Mouse (Mus musculus) urinary bladder, postnatal 0 days (tissue): ENCODE measurements around the gene Vamp8. TPM values are rescaled to one million over a fixed set of nuclear protein-coding genes. Genes with fewer than 3 reads are reported as not detected.

Source experiments
- polyA plus RNA-seq: library from polyadenylated mRNA; unstranded; fragments of >200 nt; fragmentation: Nextera tagmentation; extraction: Ambion mirVana; gene quantifications from 2 replicates; pipeline ENCODE4 v1.2.1, GENCODE M21; 2015

Gene Vamp8
- polyA plus RNA-seq = 185 and 223 TPM in 2 replicates

GRCm38 (mm10) chr6:72389941-72390771 is at the start of gene Vamp8:
TSS of gene Vamp8 (minus strand) at chr6:72390703.

GRCm38 (mm10) chr6:72439355-72440185 is 49.1 kb upstream of the Vamp8 start, which contains the start of gene Mat2a:
TSS of gene Mat2a (minus strand) at chr6:72439558.

DNA sequence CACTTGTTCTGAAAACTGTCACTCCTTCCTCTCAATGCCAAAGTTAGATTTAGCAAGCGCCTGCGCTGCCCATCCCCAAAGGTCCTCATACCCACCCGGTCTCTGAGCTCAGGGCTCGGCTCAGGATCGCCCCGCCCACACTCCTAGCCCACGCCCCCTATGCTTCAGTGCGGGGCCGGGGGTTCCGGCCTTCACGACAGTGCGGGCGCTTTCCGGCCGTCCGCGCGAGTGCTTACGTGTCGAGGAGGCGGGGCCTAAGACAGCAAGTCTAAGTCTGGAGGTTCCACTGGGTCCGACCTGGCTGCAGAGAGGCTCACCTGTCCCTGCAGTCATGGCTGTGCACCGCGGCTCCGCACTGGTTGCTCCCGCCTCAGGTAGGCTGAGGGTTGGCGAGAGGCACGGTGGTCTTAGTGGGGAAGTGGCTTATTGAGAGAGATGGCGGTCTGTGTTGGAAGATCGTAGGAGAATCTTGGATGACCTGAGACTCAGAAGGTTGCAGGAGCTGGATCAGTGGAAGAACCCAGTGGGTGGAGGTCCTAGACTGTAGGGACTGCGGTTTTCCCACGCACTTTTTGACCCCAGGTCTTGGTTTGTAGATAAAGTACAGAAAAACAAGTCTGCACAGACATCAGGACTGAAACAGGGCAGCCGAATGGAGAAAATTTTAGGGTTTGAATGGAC is 23.7 kb upstream of the Vamp8 start, which contains the start of gene Ggcx:
Gene Ggcx (plus strand): TSS at position 233 of the 681 bp plus-strand sequence.

GRCm38 (mm10) chr6:72380131-72380770 is 10.3 kb downstream of the Vamp8 start, which contains the start of gene Vamp5:
TSS of gene Vamp5 (minus strand) at chr6:72380468.

GRCm38 (mm10) chr6:72366844-72367443 is 23.6 kb downstream of the Vamp8 start, which contains the start of gene Rnf181:
TSS of gene Rnf181 (minus strand) at chr6:72366956.

DNA sequence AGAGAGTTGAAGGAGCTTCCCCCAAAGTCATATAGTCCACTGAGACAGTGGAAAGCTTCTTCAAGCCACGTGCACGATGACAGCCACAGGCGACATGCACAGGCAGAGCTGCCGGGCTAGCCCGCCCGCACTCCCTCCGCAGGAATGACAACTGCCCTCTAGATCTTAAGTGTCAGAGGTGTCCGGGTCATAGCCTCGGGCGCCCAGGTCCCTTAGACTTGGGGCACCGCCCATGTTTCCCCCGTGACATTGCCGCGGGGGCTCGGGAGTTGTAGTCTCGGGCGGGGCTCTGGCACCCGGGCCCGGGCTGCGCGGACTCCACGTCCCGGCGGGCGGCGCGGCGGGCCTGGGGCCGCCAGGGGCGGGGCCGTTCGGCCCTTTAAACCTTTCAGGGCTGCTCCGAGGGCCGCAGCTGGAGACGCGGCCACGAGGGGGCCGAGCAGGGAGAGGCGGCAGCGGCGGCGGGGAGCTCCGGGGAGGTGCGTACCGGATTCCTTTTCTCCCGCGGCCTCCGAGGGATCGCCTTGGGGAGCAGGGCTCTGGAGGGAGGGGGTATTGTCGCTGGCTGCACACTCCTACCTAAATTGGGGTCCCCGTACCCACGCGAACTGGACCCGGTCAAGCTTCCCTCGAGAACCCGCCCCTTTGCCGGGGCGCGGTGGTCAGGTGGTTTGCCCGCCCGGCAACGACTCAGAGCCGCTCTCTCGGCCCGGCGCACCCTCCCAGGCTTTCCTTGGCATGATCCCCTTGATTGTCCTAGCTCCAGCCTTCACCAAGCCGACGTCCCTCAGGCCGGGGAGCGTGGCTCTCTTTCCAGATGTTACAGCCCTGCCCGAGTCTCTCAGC is 35.2 kb downstream of the Vamp8 start, which contains the start of gene Tmem150a:
Gene Tmem150a (plus strand): TSS at position 382 of the 846 bp plus-strand sequence.

GRCm38 (mm10) chr6:72347166-72347941 is 43.1 kb downstream of the Vamp8 start, which contains the start of gene 0610030E20Rik:
TSS of gene 0610030E20Rik (plus strand) at chr6:72347317.

DNA sequence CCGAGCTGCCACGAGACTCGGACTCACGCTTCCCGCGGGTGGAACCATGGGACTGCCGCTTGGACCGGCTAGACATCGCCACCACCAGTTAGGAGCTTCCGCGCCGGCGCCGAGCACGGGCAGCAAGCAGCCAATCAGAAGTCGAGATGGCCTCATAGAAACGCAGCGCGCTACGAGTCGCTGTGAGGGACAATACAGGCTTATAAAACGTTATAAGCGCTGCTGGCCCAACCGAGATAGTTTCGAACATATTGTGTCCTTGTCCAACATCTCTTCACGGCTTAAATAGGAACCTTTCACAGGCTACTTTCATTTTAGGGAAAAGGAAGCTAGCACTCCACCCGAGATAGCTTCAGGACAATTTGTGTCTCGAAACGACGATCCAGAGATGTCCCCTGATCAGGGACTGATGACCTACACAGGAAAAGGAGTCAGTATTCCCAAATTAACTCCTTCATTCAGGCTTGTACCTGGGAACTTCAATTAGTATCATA is 45.4 kb downstream of the Vamp8 start, which contains the start of gene Usp39:
Gene Usp39 (minus strand): TSS at position 111 of the 494 bp plus-strand sequence.

Other genes with a start within 250 kb of the Vamp8 start
- gene Atoh8, start 155.1 kb downstream of the Vamp8 start, polyA plus RNA-seq = 12.0 and 14.6 TPM in 2 replicates
- gene Sftpb, start 86.1 kb downstream of the Vamp8 start, polyA plus RNA-seq = not detected in 2 replicates
- gene Usp39, start 45.5 kb downstream of the Vamp8 start, polyA plus RNA-seq = 18.8 and 21.3 TPM in 2 replicates
- 16.3 and 18.0 TPM in 2 replicates for gene 0610030E20Rik, start 43.4 kb downstream of the Vamp8 start, polyA plus RNA-seq
- gene Tmem150a, start 35.3 kb downstream of the Vamp8 start, polyA plus RNA-seq = 9.7 and 11.4 TPM in 2 replicates
- gene Rnf181, start 23.7 kb downstream of the Vamp8 start, polyA plus RNA-seq = 93.4 and 95.6 TPM in 2 replicates
- 36.2 and 36.3 TPM in 2 replicates for gene Vamp5, start 10.2 kb downstream of the Vamp8 start, polyA plus RNA-seq
- 17.0 and 22.0 TPM in 2 replicates for gene Ggcx, start 23.6 kb upstream of the Vamp8 start, polyA plus RNA-seq
- gene Mat2a, start 48.9 kb upstream of the Vamp8 start, polyA plus RNA-seq = 183 and 218 TPM in 2 replicates
- 0.37 TPM in 2 replicates for gene Sh2d6, start 131.0 kb upstream of the Vamp8 start, polyA plus RNA-seq
- gene Capg, start 153.7 kb upstream of the Vamp8 start, polyA plus RNA-seq = 172 and 260 TPM in 2 replicates
- gene Elmod3, start 207.7 kb upstream of the Vamp8 start, polyA plus RNA-seq = 8.4 TPM in 2 replicates
- gene Retsat, start 207.8 kb upstream of the Vamp8 start, polyA plus RNA-seq = 16.5 and 19.6 TPM in 2 replicates
- gene Tgoln1, start 226.3 kb upstream of the Vamp8 start, polyA plus RNA-seq = 27.6 and 30.1 TPM in 2 replicates